ENCODE assay signal across 8 mouse cellular contexts in genomic region chr15:41163643-41164358, GRCm38 (mm10).
DNase-seq lines count a peak whose midpoint lies in the region; ATAC-seq and TF ChIP-seq lines count a peak whose summit lies in the region.

No protein-coding gene starts in this region.

- no peaks in the 10 kb centered on the region for H3K9me3 ChIP-seq in embryonic facial prominence, embryonic 13.5 days
- no peaks in the 10 kb centered on the region for H3K9me3 ChIP-seq in hindbrain, embryonic 13.5 days
- no peaks in the 10 kb centered on the region for H3K9me3 ChIP-seq in liver, postnatal 0 days (ENCODE audit: low read length)

- peak; percentile 80 for TF ChIP-seq CTCF in liver, postnatal 0 days (IDR thresholded peaks at IDR 0.05; ENCODE audit: low read depth)

- H3K4me1 ChIP-seq in embryonic facial prominence, embryonic 13.5 days = no peaks in the 10 kb centered on the region
- no peaks in the 10 kb centered on the region; the same call in 1 of the 2 replicates for H3K4me1 ChIP-seq in hindbrain, embryonic 13.5 days (replicated peaks)
- 0 out of 2 replicates have a peak, but pooled peaks cover 2% of the 10 kb centered on the region for H3K4me1 ChIP-seq in liver, postnatal 0 days (ENCODE audit: insufficient read depth)

- peak overlapping the region; percentile 56 for H3K4me2 ChIP-seq in embryonic facial prominence, embryonic 13.5 days
- H3K4me2 ChIP-seq in hindbrain, embryonic 13.5 days = peak overlapping the region; percentile 49
- peak overlapping the region; percentile 67 for H3K4me2 ChIP-seq in liver, postnatal 0 days (ENCODE audit: low read depth, low read length)

- no peak for TF ChIP-seq EP300 in liver, postnatal 0 days (IDR thresholded peaks at IDR 0.05; ENCODE audit: low read depth)

- peak overlapping the region; percentile 40 for H3K4me3 ChIP-seq in embryonic facial prominence, embryonic 13.5 days
- peak overlapping the region; percentile 19; the same call in 1 of the 2 replicates for H3K4me3 ChIP-seq in hindbrain, embryonic 13.5 days
- peak overlapping the region; percentile 33 for H3K4me3 ChIP-seq in liver, postnatal 0 days (ENCODE audit: low read depth, low read length)

- H3K36me3 ChIP-seq in embryonic facial prominence, embryonic 13.5 days = no peaks in the 10 kb centered on the region
- H3K36me3 ChIP-seq in hindbrain, embryonic 13.5 days = no peaks in the 10 kb centered on the region
- no peaks in the 10 kb centered on the region for H3K36me3 ChIP-seq in liver, postnatal 0 days (replicated peaks; ENCODE audit: insufficient read depth, low read length)

- DNase-seq in cerebellum, adult 11-12 months = peak; percentile 6
- DNase-seq in cerebellum, postnatal 4 days (ENCODE audit: low spot score in 2 of 2) = no peak
- peak; percentile 61 for DNase-seq in MN1 (ENCODE audit: low spot score)
- DNase-seq in liver, postnatal 0 days = no peak
- DNase-seq in retina, postnatal 1 day = peak; percentile 81
- DNase-seq in ovary, postnatal 36 days (ENCODE audit: low spot score) = no peak

- 14% methylated on average over 8 of the region's 8 CpGs for WGBS in embryonic facial prominence, embryonic 13.5 days
- 24% methylated on average over 8 of the region's 8 CpGs for WGBS in hindbrain, embryonic 13.5 days
- WGBS in liver, postnatal 0 days (ENCODE audit: insufficient replicate concordance) = 18% methylated on average over 8 of the region's 8 CpGs

- no peak overlapping the region for H3K9ac ChIP-seq in embryonic facial prominence, embryonic 13.5 days
- H3K9ac ChIP-seq in hindbrain, embryonic 13.5 days = no peak overlapping the region
- 0 out of 2 replicates have a peak overlapping the region, but pooled peaks have one; percentile 26 for H3K9ac ChIP-seq in liver, postnatal 0 days (replicated peaks)

- no peak overlapping the region for H3K27ac ChIP-seq in embryonic facial prominence, embryonic 13.5 days
- H3K27ac ChIP-seq in hindbrain, embryonic 13.5 days = no peak overlapping the region
- no peak overlapping the region for H3K27ac ChIP-seq in liver, postnatal 0 days (ENCODE audit: low read depth)

- no peaks in the 10 kb centered on the region for H3K27me3 ChIP-seq in embryonic facial prominence, embryonic 13.5 days
- no peaks in the 10 kb centered on the region for H3K27me3 ChIP-seq in hindbrain, embryonic 13.5 days
- no peaks in the 10 kb centered on the region for H3K27me3 ChIP-seq in liver, postnatal 0 days (ENCODE audit: insufficient read depth, low read length)

- ATAC-seq in embryonic facial prominence, embryonic 13.5 days (ENCODE audit: insufficient number of reproducible peaks, insufficient read depth, low FRiP score, low TSS enrichment, low read depth) = no peak
- ATAC-seq in hindbrain, embryonic 13.5 days (ENCODE audit: low FRiP score) = peak; percentile 68
- ATAC-seq in liver, postnatal 0 days = 0 out of 2 replicates have a peak, but pooled peaks have one; percentile 17

Comparison
In these comparisons a context has a peak if more than half of its experiments do, and no peak if none do; other contexts are left out.
1. DNase-seq: peak in cerebellum, adult 11-12 months (single experiment), MN1 (single experiment) and retina, postnatal 1 day (single experiment); none in cerebellum, postnatal 4 days (0 of 2), liver, postnatal 0 days (single experiment) and ovary, postnatal 36 days (single experiment).
2. Peak in every context shown above with its lines, with median percentiles within 50 percentile points of each other: H3K4me2 ChIP-seq and H3K4me3 ChIP-seq.